Mouse (Mus musculus): ENCODE data around the gene Scin.
"Not testable (repeated sequence)": the region's sequence is repeated elsewhere in the genome, so short reads cannot be mapped to it uniquely, and the experiment has no call there.

The Scin gene

GRCm38 (mm10) chr12:40133573-40134271, at the start of gene Scin:
Gene Scin, minus strand, starts transcription at chr12:40134228.
- DNase-seq (ENCODE audit: low read depth, low spot score), result peak; percentile 16

- DNase-seq (ENCODE audit: low read depth, low spot score), result peak; percentile 52
Measured at GRCm38 (mm10) chr12:40177089-40177488, 43.1 kb upstream of the Scin start.

- no peak for DNase-seq (ENCODE audit: low read depth, low spot score)
Measured at GRCm38 (mm10) chr12:40176158-40176557, 42.1 kb upstream of the Scin start.

GRCm38 (mm10) chr12:40175171-40175570, 41.1 kb upstream of the Scin start:
- not testable (repeated sequence) for DNase-seq (ENCODE audit: low read depth, low spot score)

- DNase-seq (ENCODE audit: low read depth, low spot score), result no peak
Measured at GRCm38 (mm10) chr12:40171637-40172036, 37.6 kb upstream of the Scin start.

GRCm38 (mm10) chr12:40169675-40170074, 35.6 kb upstream of the Scin start:
- DNase-seq (ENCODE audit: low read depth, low spot score), result no peak

- peak; percentile 50 for DNase-seq (ENCODE audit: low read depth, low spot score)
Measured at GRCm38 (mm10) chr12:40164621-40165020, 30.6 kb upstream of the Scin start.

- no peak for DNase-seq (ENCODE audit: low read depth, low spot score)
Measured at GRCm38 (mm10) chr12:40160777-40161176, 26.7 kb upstream of the Scin start.

- no peak for DNase-seq (ENCODE audit: low read depth, low spot score)
Measured at GRCm38 (mm10) chr12:40154188-40154587, 20.2 kb upstream of the Scin start.

GRCm38 (mm10) chr12:40152353-40153069, 18.5 kb upstream of the Scin start:
- no peak for DNase-seq (ENCODE audit: low read depth, low spot score)

GRCm38 (mm10) chr12:40147319-40147718, 13.3 kb upstream of the Scin start:
- DNase-seq (ENCODE audit: low read depth, low spot score), result no peak

- no peak for DNase-seq (ENCODE audit: low read depth, low spot score)
Measured at GRCm38 (mm10) chr12:40146510-40146909, 12.5 kb upstream of the Scin start.

- DNase-seq (ENCODE audit: low read depth, low spot score), result no peak
Measured at GRCm38 (mm10) chr12:40140706-40141105, 6.7 kb upstream of the Scin start.

GRCm38 (mm10) chr12:40139484-40140245, 5.6 kb upstream of the Scin start:
- no peak for DNase-seq (ENCODE audit: low read depth, low spot score)

GRCm38 (mm10) chr12:40134529-40134928, 501 bp upstream of the Scin start:
- DNase-seq (ENCODE audit: low read depth, low spot score), result no peak

- no peak for DNase-seq (ENCODE audit: low read depth, low spot score)
Measured at GRCm38 (mm10) chr12:40133194-40133572, 845 bp downstream of the Scin start.

GRCm38 (mm10) chr12:40118872-40119271, 15.2 kb downstream of the Scin start:
- no peak for DNase-seq (ENCODE audit: low read depth, low spot score)

- no peak for DNase-seq (ENCODE audit: low read depth, low spot score)
Measured at GRCm38 (mm10) chr12:40117045-40117444, 17.0 kb downstream of the Scin start.

- DNase-seq (ENCODE audit: low read depth, low spot score), result no peak
Measured at GRCm38 (mm10) chr12:40116214-40116613, 17.8 kb downstream of the Scin start.

- no peak for DNase-seq (ENCODE audit: low read depth, low spot score)
Measured at GRCm38 (mm10) chr12:40114883-40115282, 19.1 kb downstream of the Scin start.

GRCm38 (mm10) chr12:40114020-40114419, 20.0 kb downstream of the Scin start:
- DNase-seq (ENCODE audit: low read depth, low spot score), result no peak

- DNase-seq (ENCODE audit: low read depth, low spot score), result no peak
Measured at GRCm38 (mm10) chr12:40113605-40114004, 20.4 kb downstream of the Scin start.

Data from ES-CJ7 (cell line).